Mouse (Mus musculus) neural tube, postnatal 0 days (tissue): ENCODE results near the gene Rrn3. TPM values are rescaled to one million over a fixed set of nuclear protein-coding genes. Genes with fewer than 3 reads are reported as not detected.

Experiments
- microRNA-seq: library from miRNA; unstranded; fragments of <30 nt; microRNA quantifications from one replicate; pipeline ENCODE4, GENCODE M21; 2016
- polyA plus RNA-seq: library from polyadenylated mRNA; unstranded; fragments of >200 nt; fragmentation: Nextera tagmentation; extraction: Ambion mirVana; gene quantifications from 2 replicates; pipeline ENCODE4 v1.2.1, GENCODE M21; 2015

Gene Rrn3
- polyA plus RNA-seq: 64.0 and 64.6 TPM in 2 replicates

GRCm38 (mm10) chr16:13780353-13781036 is at the start of gene Rrn3:
Rrn3 (plus strand) TSS chr16:13780708.

GRCm38 (mm10) chr16:13818560-13819393 is 38.3 kb downstream of the Rrn3 start, which contains the start of gene Ntan1:
Ntan1 (plus strand) TSS chr16:13818845.

Small RNAs within 50 kb of the gene (microRNA-seq; reads per million reads assigned to microRNA genes)
- not detected for gene Gm27734

Other genes starting within 250 kb of the Rrn3 start
- gene Parn, start 112.5 kb upstream of the Rrn3 start, polyA plus RNA-seq: 26.3 and 26.8 TPM in 2 replicates
- 41.1 and 44.0 TPM in 2 replicates for gene Bfar, start 108.8 kb upstream of the Rrn3 start, polyA plus RNA-seq
- 4.4 and 4.9 TPM in 2 replicates for gene 3110001I22Rik, start 108.8 kb upstream of the Rrn3 start, polyA plus RNA-seq
- 0.27 and 0.55 TPM in 2 replicates for gene Pla2g10, start 49.7 kb upstream of the Rrn3 start, polyA plus RNA-seq
- 217 and 248 TPM in 2 replicates for gene Ntan1, start 38.1 kb downstream of the Rrn3 start, polyA plus RNA-seq
- 55.7 and 59.9 TPM in 2 replicates for gene Pdxdc1, start 122.4 kb downstream of the Rrn3 start, polyA plus RNA-seq
- 58.8 and 61.6 TPM in 2 replicates for gene Mpv17l, start 122.5 kb downstream of the Rrn3 start, polyA plus RNA-seq
- 152 and 183 TPM in 2 replicates for gene 2900011O08Rik, start 205.9 kb downstream of the Rrn3 start, polyA plus RNA-seq
- 0.74 and 1.3 TPM in 2 replicates for gene Ifitm7, start 206.2 kb downstream of the Rrn3 start, polyA plus RNA-seq